Mouse (Mus musculus): Measurements from ENCODE around the gene Fancm.
A peak's percentile ranks its signal among the peaks of the same experiment; 100 is the strongest.
"Not testable (repeated sequence)": the region's sequence is repeated elsewhere in the genome, so short reads cannot be mapped to it uniquely, and the experiment has no call there.

Fancm gene

DNA sequence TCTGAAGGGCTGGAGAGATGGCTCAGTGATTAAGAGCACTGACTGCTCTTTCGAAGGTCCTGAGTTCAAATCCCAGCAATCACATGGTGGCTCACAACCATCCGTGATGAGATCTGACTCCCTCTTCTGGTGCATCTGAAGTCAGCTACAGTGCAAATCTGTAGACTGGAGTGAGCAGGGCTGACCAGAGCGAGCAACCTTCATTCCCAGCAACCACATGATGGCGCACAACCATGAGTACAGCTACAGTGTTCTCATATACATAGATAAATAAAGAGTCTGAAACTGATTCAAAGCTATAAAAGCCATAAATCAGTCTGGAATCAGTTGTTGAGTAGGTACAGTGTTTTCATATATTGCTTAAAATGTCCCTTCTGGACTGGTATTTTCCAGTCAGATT lies 60.7 kb downstream of the Fancm start:
- DNase-seq: not testable (repeated sequence)

DNA sequence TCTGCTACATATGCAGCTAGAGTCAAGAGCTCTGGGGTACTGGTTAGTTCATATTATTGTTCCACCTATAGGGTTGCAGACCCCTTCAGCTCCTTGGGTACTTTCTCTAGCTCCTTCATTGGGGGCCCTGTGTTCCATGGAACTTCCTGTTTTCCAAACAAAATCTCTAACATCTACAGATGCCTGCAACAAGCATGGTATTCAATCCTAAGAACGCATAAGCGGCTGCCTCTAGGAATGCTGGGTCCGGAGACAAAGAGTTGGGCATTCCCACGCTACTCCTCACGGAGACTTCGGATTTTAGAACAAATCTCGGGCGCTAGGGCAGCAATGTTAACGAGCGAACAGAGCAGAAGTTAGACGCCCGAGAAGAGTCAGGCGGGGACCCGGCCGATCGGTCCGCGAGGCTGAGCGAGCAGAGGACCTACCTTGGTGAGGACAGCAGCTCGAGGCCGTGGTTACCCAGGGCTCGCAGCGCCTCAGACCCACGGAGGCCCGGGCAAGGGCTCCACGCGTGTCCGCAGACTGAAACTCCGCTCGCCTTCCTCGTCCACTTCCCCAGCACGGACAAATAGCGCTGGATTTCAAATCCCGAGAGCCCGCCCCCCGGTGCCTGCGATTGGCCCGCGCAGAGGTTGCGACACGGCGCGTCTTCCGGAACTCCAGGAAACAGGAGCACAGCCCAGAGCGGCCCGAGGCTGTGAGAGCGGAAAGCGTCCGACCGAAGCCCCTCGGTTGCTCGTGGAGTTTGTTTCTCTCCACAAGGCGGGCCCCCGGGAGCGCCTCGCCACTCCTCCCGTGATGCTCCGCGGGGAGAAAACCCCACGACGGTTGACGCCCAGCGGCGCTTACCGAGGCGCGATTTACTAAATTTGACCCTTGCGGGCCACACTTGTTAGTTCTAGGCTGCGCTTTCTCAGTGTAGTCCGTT lies 96.9 kb downstream of the Fancm start, which contains the start of gene Mis18bp1:
Gene Mis18bp1, minus strand, starts transcription at position 584 of the 931 bp plus-strand sequence.
- DNase-seq: peak; percentile 94

DNA sequence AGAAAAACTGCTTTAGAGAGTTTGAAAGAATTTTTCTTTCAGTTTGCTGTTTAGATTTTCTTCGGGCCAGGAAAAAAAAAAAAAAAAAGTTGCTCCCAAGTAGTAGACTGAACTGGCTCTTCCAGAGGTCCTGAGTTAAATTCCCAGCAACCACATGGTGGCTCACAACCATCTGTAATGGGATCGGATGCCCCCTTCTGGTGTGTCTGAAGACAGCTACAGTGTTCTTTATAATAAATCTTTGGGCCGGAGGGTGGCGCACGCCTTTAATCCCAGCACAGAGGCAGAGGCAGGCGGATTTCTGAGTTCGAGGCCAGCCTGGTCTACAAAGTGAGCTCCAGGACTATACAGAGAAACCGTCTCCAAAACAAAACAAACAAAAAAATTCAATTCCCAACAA lies 97.6 kb downstream of the Fancm start:
- peak; percentile 43 to 55 for DNase-seq

DNA sequence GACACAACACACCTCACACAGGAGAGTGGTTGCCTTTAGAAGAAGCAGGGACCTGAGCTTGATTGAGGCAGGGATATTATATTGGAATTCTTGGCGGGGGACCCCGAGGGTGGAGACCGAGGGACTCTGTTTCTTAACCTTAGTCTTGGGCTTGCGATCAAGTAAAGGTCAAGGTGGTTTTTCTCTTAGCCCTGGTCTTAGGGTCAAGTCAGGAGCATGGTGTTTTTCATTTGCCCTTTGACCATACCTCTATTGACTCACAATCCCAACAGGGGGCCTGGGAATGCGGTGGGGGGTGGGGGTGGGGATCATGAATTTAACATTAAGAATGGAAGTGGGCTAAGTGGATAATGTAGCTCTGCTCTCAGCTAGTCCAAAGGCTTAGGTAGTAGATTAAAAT lies 98.3 kb downstream of the Fancm start:
- no peak for DNase-seq
